Mouse (Mus musculus) c-Kit-positive CD71-positive TER-119-negative erythroid progenitor cells, embryonic 14.5 days (primary cell): ENCODE data around the gene Gatd1.
A peak's percentile ranks its signal among the peaks of the same experiment; 100 is the strongest.

Experiments used
- DNase-seq: peaks from one replicate; pipeline ENCODE4 v3.0.0-alpha.2; 2013; ENCODE audit warnings: low read depth

Gene Gatd1

GRCm38 (mm10) chr7:141388487-141389109, 25.3 kb downstream of the Gatd1 start:
- no peak for DNase-seq

GRCm38 (mm10) chr7:141387807-141388486, 26.0 kb downstream of the Gatd1 start:
- DNase-seq, result no peak

- no peak for DNase-seq
Observed at GRCm38 (mm10) chr7:141381068-141381835, 32.7 kb downstream of the Gatd1 start.

GRCm38 (mm10) chr7:141379584-141379983, 34.4 kb downstream of the Gatd1 start:
- DNase-seq, result no peak

- DNase-seq, result no peak
Observed at GRCm38 (mm10) chr7:141374399-141374798, 39.5 kb downstream of the Gatd1 start.

GRCm38 (mm10) chr7:141373611-141374010, 40.3 kb downstream of the Gatd1 start:
- DNase-seq, result no peak

GRCm38 (mm10) chr7:141371942-141372595, 41.9 kb downstream of the Gatd1 start:
- DNase-seq, result no peak

- DNase-seq, result no peak
Observed at GRCm38 (mm10) chr7:141369918-141370317, 44.0 kb downstream of the Gatd1 start.

- no peak for DNase-seq
Observed at GRCm38 (mm10) chr7:141367358-141367757, 46.6 kb downstream of the Gatd1 start.

GRCm38 (mm10) chr7:141365049-141365445, 48.9 kb downstream of the Gatd1 start:
- no peak for DNase-seq

- DNase-seq, result peak; percentile 73
Observed at GRCm38 (mm10) chr7:141364349-141365048, 49.4 kb downstream of the Gatd1 start.

- no peak for DNase-seq
Observed at GRCm38 (mm10) chr7:141363752-141364125, 50.2 kb downstream of the Gatd1 start.

GRCm38 (mm10) chr7:141363106-141363751, 50.7 kb downstream of the Gatd1 start:
- DNase-seq, result peak; percentile 86

GRCm38 (mm10) chr7:141361510-141361909, 52.4 kb downstream of the Gatd1 start:
- no peak for DNase-seq
